Comparison of ENCODE assay signal across 1 mouse cellular context in the genomic region with DNA sequence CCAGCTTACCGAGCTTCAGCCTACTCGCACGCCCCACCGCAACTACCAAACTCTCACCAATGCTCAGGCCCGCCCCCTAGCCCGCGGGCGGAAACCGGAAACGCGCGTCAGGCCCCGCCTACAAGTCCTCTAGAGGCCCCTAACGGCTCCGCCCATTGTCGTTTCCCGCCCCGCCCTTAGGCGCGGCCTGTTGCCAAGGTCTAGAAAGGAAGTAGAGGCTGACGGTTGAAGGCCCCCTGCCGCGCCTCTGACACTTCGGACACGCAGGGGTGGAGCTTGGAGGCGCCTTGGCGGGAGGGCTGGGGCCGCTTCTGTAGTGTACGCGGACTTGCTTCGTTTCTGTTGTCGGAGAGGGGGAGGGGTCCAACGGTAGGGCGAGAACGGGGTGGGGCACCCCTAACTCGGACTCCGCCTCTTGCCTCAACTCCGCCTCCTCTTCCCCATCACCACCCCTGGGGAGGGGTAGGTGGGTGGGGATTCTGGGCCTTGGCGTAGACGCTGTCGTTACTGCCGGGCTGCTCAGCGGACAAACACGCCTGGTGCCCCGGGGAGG.
TF ChIP-seq lines count a peak whose summit lies in the region.

A gene (minus strand): TSS at position 67 of the 553 bp plus-strand sequence.
A gene (plus strand): TSS at position 489 of the 553 bp plus-strand sequence.

TF ChIP-seq in CH12.LX, 34 proteins besides CTCF, POLR2A, EP300 and RAD21:
- TF ChIP-seq RCOR1 (conservative IDR thresholded peaks at IDR 0.05; ENCODE audit: low read depth, low read length) (no peak), CHD2 (IDR thresholded peaks at IDR 0.05; ENCODE audit: low read length) (0 out of 2 replicates have a peak, but pooled peaks have one; percentile 61), SMC3 (IDR thresholded peaks at IDR 0.05; ENCODE audit: low read depth, low read length) (no peak), JUN (IDR thresholded peaks at IDR 0.05; ENCODE audit: insufficient read depth, low read depth, low read length) (no peak), HCFC1 (IDR thresholded peaks at IDR 0.05; ENCODE audit: low read depth, low read length) (peak; percentile 60), ELF1 (IDR thresholded peaks at IDR 0.05; ENCODE audit: low read depth, low read length) (peak; percentile 84), ZMIZ1 (IDR thresholded peaks at IDR 0.05; ENCODE audit: low read depth, low read length) (peak; percentile 90), E2F4 (IDR thresholded peaks at IDR 0.05; ENCODE audit: insufficient replicate concordance, low read depth, low read length) (peak; percentile 47; the same call in 1 of the 2 replicates), IRF4 (IDR thresholded peaks at IDR 0.05; ENCODE audit: low read depth, low read length) (0 out of 2 replicates have a peak, but pooled peaks have one; percentile 6), POLR2AphosphoS2 (IDR thresholded peaks at IDR 0.05; ENCODE audit: low read depth, low read length) (no peak), ZC3H11A (IDR thresholded peaks at IDR 0.05; ENCODE audit: low read depth, low read length) (no peak), MXI1 (IDR thresholded peaks at IDR 0.05; ENCODE audit: low read depth, low read length) (peak; percentile 77; the same call in 1 of the 2 replicates), USF2 (conservative IDR thresholded peaks at IDR 0.05; ENCODE audit: low read depth, low read length) (no peak)
TF ChIP-seq in CH12.LX: peak in this region for 7.
